Mouse (Mus musculus) E14TG2a.4 (cell line): ENCODE data around the gene Spcs2.

Experiments
- CTCF ChIP-seq: conservative IDR thresholded peaks from 2 replicates; pipeline ENCODE4 v1.5.1; 2014; ENCODE audit warnings: low read length
- NANOG ChIP-seq: IDR thresholded peaks from 2 replicates; pipeline ENCODE4 v1.6.1; 2014; ENCODE audit warnings: borderline replicate concordance, low read length, mixed read lengths
- POU5F1 ChIP-seq: IDR thresholded peaks from 2 replicates; pipeline ENCODE4 v1.6.1; 2014; ENCODE audit warnings: low read length, borderline replicate concordance

- TF ChIP-seq CTCF (no peak), NANOG (no peak), POU5F1 (no peak)
Measured at GRCm38 (mm10) chr7:99838241-99838640, 25.0 kb downstream of the Spcs2 start.
